Mouse (Mus musculus) small intestine, adult 2 months (tissue): Measurements from ENCODE around the gene Adgrd1.

ENCODE experiments used
- CTCF ChIP-seq: fragments of 200-500 bp; IDR thresholded peaks from 2 replicates; pipeline ENCODE4 v1.5.1; 2012; ENCODE audit warnings: low read depth, mild to moderate bottlenecking, control low read depth, inconsistent platforms, low read length, moderate library complexity, mixed read lengths; ENCODE audit not compliant: insufficient replicate concordance, insufficient read length; ENCODE audit errors: extremely low read depth
- POLR2A ChIP-seq: fragments of 200-500 bp; IDR thresholded peaks from 2 replicates; pipeline ENCODE4 v1.6.1; 2012; ENCODE audit warnings: low read depth, mild to moderate bottlenecking, control low read depth, inconsistent platforms, low read length, moderate library complexity

GRCm38 (mm10) chr5:129117593-129118113 lies 21.1 kb downstream of the Adgrd1 start:
- TF ChIP-seq POLR2A (no peak), CTCF (no peak)
